Mouse (Mus musculus): ENCODE data around the gene Nepn.
"Not testable (repeated sequence)": the region's sequence is repeated elsewhere in the genome, so short reads cannot be mapped to it uniquely, and the experiment has no call there.

The Nepn gene

DNA sequence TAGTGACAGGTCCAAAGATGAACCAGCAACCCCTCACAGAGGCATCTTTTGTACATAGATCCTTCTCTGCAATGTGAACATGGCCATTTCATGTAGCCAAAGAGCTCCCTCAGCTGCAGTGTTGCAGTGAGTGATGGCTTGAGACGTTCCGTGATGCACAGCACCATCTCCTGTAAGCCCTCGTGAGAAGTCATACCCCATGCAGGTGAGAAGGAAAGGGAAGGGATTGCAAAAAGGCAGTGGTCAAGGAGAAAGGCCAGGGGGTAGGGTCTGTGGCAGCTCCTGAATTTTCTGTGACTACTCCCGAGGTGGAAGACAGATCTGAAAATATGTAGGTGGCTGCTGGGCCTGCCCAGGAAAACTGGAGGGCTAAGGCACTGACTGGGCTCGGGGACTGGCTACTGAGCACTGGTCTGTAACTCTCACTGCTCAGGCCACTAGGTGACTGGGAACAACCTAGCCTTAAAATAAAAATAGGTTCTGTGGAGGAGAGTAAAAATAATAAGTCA is at the start of gene Nepn:
Nepn (plus strand) TSS at position 51 of the 509 bp plus-strand sequence.
- no peak for DNase-seq

- DNase-seq = not testable (repeated sequence)
These were observed 45.4 kb upstream of the Nepn start for GRCm38 (mm10) chr10:52343324-52343723.

GRCm38 (mm10) chr10:52353184-52353583 is 35.6 kb upstream of the Nepn start:
- DNase-seq = no peak

DNA sequence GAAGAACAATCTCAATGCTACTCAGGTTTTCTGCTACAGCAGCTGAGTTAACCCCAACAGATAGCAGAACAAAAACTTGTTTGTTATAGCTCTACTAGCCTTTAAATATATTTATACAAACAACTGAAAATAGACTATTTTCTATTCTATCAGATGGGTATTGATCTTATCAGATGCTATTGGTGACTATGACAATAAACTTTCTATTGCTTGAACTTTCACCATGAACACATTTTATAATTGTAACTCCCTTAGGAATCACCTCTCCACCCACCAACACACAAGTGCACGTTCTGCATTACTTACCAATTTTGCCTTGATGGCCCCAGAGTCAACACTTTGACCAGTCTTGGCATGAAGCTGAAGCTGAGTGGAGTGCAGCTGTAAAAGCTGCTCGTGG is 30.3 kb upstream of the Nepn start, which contains the start of gene Gm26741:
Gm26741 (plus strand) TSS at position 301 of the 400 bp plus-strand sequence.
- DNase-seq = no peak

GRCm38 (mm10) chr10:52360241-52360735 is 28.5 kb upstream of the Nepn start:
- no peak for DNase-seq

GRCm38 (mm10) chr10:52360862-52361609 is 27.7 kb upstream of the Nepn start:
- DNase-seq = no peak

- DNase-seq = no peak
These were observed 20.4 kb upstream of the Nepn start for GRCm38 (mm10) chr10:52368376-52368775.

- DNase-seq = no peak
These were observed 14.9 kb upstream of the Nepn start for GRCm38 (mm10) chr10:52373834-52374233.

GRCm38 (mm10) chr10:52374651-52375050 is 14.1 kb upstream of the Nepn start:
- DNase-seq = no peak

GRCm38 (mm10) chr10:52376422-52376821 is 12.3 kb upstream of the Nepn start:
- no peak for DNase-seq

DNA sequence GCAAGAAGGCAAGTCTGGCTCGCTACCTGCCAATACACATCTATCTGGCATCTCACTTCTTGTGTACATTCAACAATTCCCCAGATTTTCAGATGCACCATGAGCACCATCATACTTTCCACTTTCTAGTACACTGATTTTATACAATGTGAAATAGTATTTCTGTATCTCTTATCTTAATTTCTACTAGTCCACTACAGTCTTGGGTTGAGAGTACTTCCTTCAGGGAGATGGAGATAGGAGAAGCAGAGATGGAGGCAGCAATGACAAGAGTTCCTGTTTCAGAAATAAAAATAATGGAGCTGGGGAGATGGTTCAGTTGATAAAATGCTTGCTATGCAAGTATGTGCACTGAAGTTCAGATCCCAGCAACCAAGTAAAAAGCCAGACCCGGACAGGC is 11.0 kb upstream of the Nepn start:
- no peak for DNase-seq

GRCm38 (mm10) chr10:52381321-52381801 is 7.4 kb upstream of the Nepn start:
- no peak for DNase-seq

GRCm38 (mm10) chr10:52381845-52382591 is 6.8 kb upstream of the Nepn start, which contains the start of gene Gopc:
Gene Gopc (minus strand): TSS chr10:52382124.
- peak; percentile 98 to 99 for DNase-seq

- no peak for DNase-seq
These were observed 5.8 kb upstream of the Nepn start for GRCm38 (mm10) chr10:52383022-52383421.

DNA sequence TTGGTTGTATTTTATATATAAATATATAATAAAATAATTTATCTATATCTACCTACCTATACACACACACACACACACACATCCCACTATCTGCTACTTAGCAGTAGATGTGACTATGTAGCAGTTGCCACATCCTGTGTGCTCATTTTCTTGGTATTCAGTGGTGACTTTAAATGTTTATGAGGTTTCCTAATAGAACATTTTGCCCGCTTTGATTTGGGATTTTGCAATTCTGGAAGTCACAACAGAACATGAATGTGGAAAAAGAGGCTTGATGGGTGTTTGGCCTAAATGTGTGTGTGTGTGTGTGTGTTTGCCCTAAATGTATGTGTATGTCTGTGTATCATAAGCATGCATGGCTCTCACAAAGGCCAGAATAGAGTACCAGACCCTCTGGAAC is 5.2 kb upstream of the Nepn start:
- DNase-seq = no peak

DNA sequence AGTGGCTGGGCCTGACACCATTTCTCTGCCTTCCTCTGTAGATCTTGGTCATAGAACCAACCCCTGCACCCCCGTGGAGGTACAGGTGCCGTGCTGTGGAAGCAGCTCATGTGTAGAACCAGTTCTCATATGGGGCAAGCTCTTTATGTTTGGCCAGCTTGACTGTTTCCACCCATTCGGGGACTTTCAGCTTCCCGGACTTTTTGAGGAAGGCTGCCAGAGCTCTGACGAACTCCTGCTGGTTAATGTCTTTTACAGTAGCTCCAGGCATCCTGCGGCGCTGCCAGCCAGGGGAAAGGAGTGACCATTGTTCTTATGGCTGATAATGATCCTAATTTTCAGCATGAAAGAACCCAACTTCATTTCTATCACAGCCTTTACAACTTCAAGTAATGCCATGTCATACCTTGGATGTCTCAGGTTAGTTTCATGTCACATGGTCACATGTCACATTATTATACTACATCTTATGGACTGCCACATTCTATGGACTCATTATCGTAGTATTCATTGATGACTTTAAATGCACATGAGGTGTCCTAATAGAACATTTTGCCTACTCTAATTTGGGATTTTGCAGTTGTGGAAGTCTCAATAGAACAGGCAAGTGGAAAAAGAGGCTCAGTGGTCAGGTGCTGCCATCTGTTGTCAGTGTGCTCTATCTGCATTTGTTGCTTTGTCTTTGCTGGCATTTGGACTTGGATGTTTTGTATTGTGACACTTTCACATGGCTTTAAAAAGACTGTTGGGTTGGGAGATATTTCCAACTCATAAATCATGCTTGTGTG is 3.8 kb upstream of the Nepn start:
- DNase-seq = peak; percentile 38 to 66

DNA sequence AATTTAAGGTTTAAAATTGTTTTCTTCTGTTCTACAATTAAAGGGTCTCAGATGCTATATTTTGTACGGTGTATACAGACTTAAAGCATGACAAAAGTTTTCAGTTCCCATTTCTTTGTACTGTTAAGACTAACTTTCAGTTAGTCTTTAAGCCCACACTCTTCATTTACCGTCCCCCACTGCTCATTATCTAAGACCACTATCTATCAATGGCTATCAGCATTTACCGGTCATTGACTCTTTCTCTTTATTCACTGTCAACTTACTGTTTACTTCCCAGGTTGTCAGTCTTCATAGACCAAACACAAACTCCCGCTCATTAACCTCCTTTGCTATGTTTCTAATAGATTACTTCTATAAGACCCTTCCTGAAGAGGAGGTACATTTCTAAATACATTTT is 1.6 kb upstream of the Nepn start:
- DNase-seq = no peak

- DNase-seq = no peak
These were observed 666 bp downstream of the Nepn start for GRCm38 (mm10) chr10:52389438-52389837.

- DNase-seq = no peak
These were observed 2.4 kb downstream of the Nepn start for GRCm38 (mm10) chr10:52391208-52391607.

DNA sequence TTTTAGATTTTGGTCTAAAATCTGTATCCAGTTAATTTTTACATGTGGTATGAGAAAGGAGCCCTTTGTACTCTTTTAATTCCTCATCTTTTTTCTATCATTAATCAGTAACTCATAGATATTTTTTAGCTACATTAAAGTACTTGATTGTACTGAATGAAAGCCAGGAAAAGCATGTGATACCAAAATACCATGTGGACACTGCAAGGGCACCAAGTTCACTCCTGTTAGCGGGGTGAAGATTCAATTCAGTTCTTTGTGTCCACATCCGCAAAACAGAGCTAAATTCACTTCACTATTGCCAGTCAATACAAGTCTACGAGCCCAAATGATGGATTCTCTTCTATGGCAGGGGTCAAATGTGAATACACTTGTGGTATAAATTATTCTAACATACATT is 7.9 kb downstream of the Nepn start:
- DNase-seq = no peak

DNA sequence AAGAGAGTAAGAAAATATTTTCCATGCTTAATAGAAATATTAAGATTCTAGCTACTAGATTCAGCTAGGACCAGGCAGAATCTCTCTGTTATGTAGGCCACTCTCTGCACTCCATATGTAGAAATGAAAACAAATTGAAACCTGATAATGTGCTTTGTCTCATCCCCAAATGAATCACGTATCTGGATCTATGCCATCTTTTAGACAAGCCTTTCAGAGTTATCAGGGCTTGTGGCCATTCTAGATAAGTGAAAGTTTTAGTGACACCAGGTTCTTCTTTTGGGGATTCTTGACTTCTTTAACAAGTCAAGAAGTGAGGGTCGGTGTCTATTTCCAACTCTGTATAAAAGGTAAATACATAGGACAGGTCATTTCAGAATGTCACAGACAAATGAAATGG is 9.9 kb downstream of the Nepn start:
- DNase-seq = no peak

DNA sequence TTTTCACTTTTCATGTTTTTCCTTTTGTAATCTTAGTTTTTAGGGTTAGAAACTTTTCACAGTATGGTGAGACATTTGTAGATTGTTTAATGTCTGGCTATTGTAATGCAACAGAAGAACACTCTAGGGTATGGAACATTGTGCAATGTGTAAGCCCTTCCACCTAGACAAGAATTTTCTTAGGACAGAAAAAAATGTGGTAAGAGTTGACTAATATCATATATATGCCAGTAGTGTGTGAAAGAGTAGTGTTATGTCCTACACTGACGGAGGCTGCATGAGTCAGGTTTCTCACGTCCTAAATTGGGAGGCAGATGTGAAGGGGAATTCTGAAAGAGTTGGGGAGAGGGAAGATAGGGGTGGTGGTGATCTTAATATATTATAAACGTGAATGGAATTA is 10.9 kb downstream of the Nepn start:
- no peak for DNase-seq

GRCm38 (mm10) chr10:52405160-52405559 is 16.4 kb downstream of the Nepn start:
- DNase-seq = no peak
